Mouse (Mus musculus) embryonic fibroblast, embryonic 13.5 days (primary cell): ENCODE measurements around the gene Mtch2. TPM values are rescaled to one million over a fixed set of nuclear protein-coding genes. Genes with fewer than 3 reads are reported as not detected.
"Not testable (repeated sequence)": the region's sequence is repeated elsewhere in the genome, so short reads cannot be mapped to it uniquely, and the experiment has no call there.

Source experiments
- H3K27ac ChIP-seq: 2 replicates; pipeline ENCODE4 v1.5.1; 2012; ENCODE audit warnings: low read length, control low read depth, inconsistent platforms; ENCODE audit not compliant: insufficient read depth
- H3K4me1 ChIP-seq: 2 replicates; pipeline ENCODE4 v1.6.1; 2011; ENCODE audit warnings: low read length; ENCODE audit not compliant: control insufficient read depth, insufficient read depth
- H3K4me3 ChIP-seq: 2 replicates; pipeline ENCODE4 v1.5.1; 2011; ENCODE audit warnings: mild to moderate bottlenecking, control low read depth, low read length; ENCODE audit not compliant: insufficient read depth
- CTCF ChIP-seq: IDR thresholded peaks from 2 replicates; pipeline ENCODE4 v1.5.1; 2011; ENCODE audit warnings: mild to moderate bottlenecking, control low read depth, low read length, moderate library complexity, borderline replicate concordance; ENCODE audit not compliant: insufficient read depth
- POLR2A ChIP-seq: IDR thresholded peaks from 2 replicates; pipeline ENCODE4 v1.6.1; 2011; ENCODE audit warnings: low read depth, mild to moderate bottlenecking, control low read depth, low read length, moderate library complexity
- polyA plus RNA-seq: library from polyadenylated mRNA; stranded (reverse); fragments of >200 nt; gene quantifications from 2 replicates; pipeline ENCODE4 v1.2.4, GENCODE M21; 2011; ENCODE audit warnings: low read depth; ENCODE audit not compliant: missing spikeins, insufficient read length

The Mtch2 gene
- polyA plus RNA-seq, 1 experiment, result 266 TPM

GRCm38 (mm10) chr2:90880144-90880785 lies 33.3 kb downstream of the Mtch2 start:
- H3K4me3 ChIP-seq, result no peak overlapping the region
- H3K27ac ChIP-seq, result no peak overlapping the region
- no peaks in the 10 kb centered on the region for H3K4me1 ChIP-seq
- TF ChIP-seq POLR2A, result no peak
- no peak for TF ChIP-seq CTCF

GRCm38 (mm10) chr2:90881824-90882223 lies 34.9 kb downstream of the Mtch2 start:
- no peak overlapping the region for H3K4me3 ChIP-seq
- no peaks in the 10 kb centered on the region for H3K4me1 ChIP-seq
- TF ChIP-seq POLR2A, result no peak
- TF ChIP-seq CTCF, result no peak
- H3K27ac ChIP-seq, result no peak overlapping the region

GRCm38 (mm10) chr2:90885218-90886041 lies 38.5 kb downstream of the Mtch2 start, which contains the start of gene C1qtnf4:
Gene C1qtnf4, plus strand, starts transcription at chr2:90885860.
- Histone ChIP-seq H3K4me1 (no peaks in the 10 kb centered on the region), H3K4me3 (no peak within 1 kb of the TSS; the same call in 1 of the 2 replicates), H3K27ac (no peak within 1 kb of the TSS)
- no peak for TF ChIP-seq CTCF
- no peak for TF ChIP-seq POLR2A

- no peak overlapping the region for H3K4me3 ChIP-seq
- no peak for TF ChIP-seq POLR2A
- no peak overlapping the region for H3K27ac ChIP-seq
- H3K4me1 ChIP-seq, result no peaks in the 10 kb centered on the region
These were observed 39.5 kb downstream of the Mtch2 start for GRCm38 (mm10) chr2:90886436-90886835.

GRCm38 (mm10) chr2:90887627-90888026 lies 40.7 kb downstream of the Mtch2 start:
- H3K27ac ChIP-seq, result no peak overlapping the region
- no peak for TF ChIP-seq CTCF
- no peak for TF ChIP-seq POLR2A
- H3K4me3 ChIP-seq, result no peak overlapping the region
- no peaks in the 10 kb centered on the region for H3K4me1 ChIP-seq

GRCm38 (mm10) chr2:90889550-90890548 lies 42.9 kb downstream of the Mtch2 start:
- no peak overlapping the region for H3K27ac ChIP-seq
- no peak for TF ChIP-seq POLR2A
- H3K4me1 ChIP-seq, result no peaks in the 10 kb centered on the region
- peak overlapping the region; percentile 33 for H3K4me3 ChIP-seq

DNA sequence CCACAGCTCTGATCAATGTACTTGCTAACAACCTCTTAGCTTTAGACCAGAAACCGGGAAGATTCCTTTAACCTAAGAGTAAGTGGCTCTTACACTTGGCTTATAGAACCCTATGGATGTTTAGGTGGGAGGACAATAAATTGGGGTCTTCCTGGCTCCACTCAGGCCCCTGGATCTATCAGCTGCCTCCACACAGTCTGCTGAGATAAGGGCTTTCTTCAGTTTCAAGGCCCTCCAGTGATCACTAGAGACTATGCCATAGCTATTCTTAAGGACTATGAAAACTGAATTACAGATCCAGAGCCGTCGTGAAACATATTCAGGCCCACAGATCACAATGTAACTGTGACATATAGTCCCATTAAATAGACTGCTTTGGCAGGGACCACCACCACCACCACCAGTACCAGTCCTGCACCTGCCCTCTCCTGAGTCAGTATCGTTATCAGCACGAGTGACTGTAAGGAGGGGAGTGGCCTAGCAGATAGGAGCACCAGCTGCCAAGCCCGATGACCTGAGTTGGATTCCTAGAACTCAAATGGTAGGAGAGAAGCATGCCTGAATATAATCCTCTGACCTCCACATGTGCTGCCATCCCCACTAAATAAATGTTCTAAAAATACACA lies 46.8 kb downstream of the Mtch2 start:
- no peak overlapping the region for H3K4me3 ChIP-seq
- no peak overlapping the region for H3K27ac ChIP-seq
- no peak for TF ChIP-seq POLR2A
- TF ChIP-seq CTCF, result no peak
- peaks cover 2% of the 10 kb centered on the region; the same call in 1 of the 2 replicates for H3K4me1 ChIP-seq

DNA sequence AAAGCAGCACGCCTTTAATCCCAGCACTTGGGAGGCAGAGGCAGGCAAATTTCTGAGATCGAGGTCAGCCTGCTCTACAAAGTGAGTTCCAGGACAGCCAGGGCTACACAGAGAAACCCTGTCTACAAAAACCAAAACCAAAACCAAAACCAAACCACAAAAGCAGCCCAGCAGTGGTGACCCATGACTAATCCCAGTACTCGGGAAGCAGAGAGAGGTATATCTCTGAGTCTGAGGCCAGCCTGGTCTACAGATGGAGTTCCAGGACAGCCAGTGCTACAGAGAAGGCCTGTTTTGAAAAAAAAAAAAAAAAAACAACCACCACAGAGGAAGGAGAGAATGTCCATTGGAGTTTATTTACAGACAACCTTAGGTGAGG lies 47.3 kb downstream of the Mtch2 start:
- not testable (repeated sequence) for H3K4me3 ChIP-seq, H3K4me1 ChIP-seq, H3K27ac ChIP-seq

GRCm38 (mm10) chr2:90903398-90903797 lies 56.4 kb downstream of the Mtch2 start:
- H3K4me3 ChIP-seq, result peak overlapping the region; percentile 93
- H3K4me1 ChIP-seq, result peaks cover 3% of the 10 kb centered on the region; the same call in 1 of the 2 replicates
- no peak for TF ChIP-seq CTCF
- no peak for TF ChIP-seq POLR2A
- no peak overlapping the region for H3K27ac ChIP-seq
